Mouse (Mus musculus) kidney, adult 2 months (tissue): Measurements from ENCODE around the gene H2al1h.

Source experiments
- CTCF ChIP-seq: fragments of 200-500 bp; conservative IDR thresholded peaks from 2 replicates; pipeline ENCODE4 v1.5.1; 2011; ENCODE audit warnings: low read depth, mild to moderate bottlenecking, control low read depth, low read length, moderate library complexity, mixed read lengths; ENCODE audit not compliant: insufficient read depth, insufficient read length
- POLR2A ChIP-seq: fragments of 200-500 bp; IDR thresholded peaks from one replicate; pipeline ENCODE4 v1.6.1; 2011; ENCODE audit warnings: low read depth, low read length, control low read depth

DNA sequence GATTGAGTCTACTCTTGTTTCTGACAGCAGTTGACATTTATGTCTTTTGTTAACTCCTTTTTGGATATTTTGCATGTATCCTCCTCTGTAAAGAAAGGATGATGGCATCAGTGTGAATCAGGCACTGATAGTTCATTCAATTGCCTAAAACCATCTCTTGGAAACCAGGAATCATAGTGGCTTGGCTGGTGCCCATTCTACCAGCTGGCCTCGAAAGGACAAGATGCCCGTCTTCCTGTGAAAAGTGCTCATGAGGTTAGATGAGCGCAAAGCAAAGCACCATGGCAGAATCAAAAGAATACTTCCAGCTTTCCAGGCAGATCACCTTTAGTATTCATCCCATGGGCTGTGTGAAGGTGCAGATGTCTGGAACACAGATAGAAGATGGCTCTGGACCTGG is 25.5 kb downstream of the H2al1h start:
- TF ChIP-seq CTCF (no peak), POLR2A (no peak)
